Mouse (Mus musculus): ENCODE measurements around the gene Mfsd2b. TPM values are rescaled to one million over a fixed set of nuclear protein-coding genes. Genes with fewer than 3 reads are reported as not detected.

The Mfsd2b gene
- polyA plus RNA-seq, 1 experiment from 2014 or later: 61.2 TPM

GRCm38 (mm10) chr12:4872983-4873477 lies 1.1 kb downstream of the Mfsd2b start:
- peak overlapping the region; percentile 100 for H3K27ac ChIP-seq
- peaks cover 41% of the 10 kb centered on the region for H3K36me3 ChIP-seq
- no peaks in the 10 kb centered on the region for H3K9me3 ChIP-seq (replicated peaks)
- WGBS (ENCODE audit: insufficient replicate concordance): 12% methylated on average over 5 of the region's 5 CpGs
- H3K27me3 ChIP-seq: no peaks in the 10 kb centered on the region
- DNase-seq: peak; percentile 68
- peak; percentile 89 for ATAC-seq (ENCODE audit: low read depth)
- H3K4me1 ChIP-seq (replicated peaks): peaks cover 71% of the 10 kb centered on the region
- peak overlapping the region; percentile 98 for H3K9ac ChIP-seq
- peak overlapping the region; percentile 82 for H3K4me2 ChIP-seq
- H3K4me3 ChIP-seq (replicated peaks): peak overlapping the region; percentile 85

- ATAC-seq (ENCODE audit: low read depth): no peak
- no peaks in the 10 kb centered on the region for H3K27me3 ChIP-seq
- WGBS (ENCODE audit: insufficient replicate concordance): 38% methylated on average over 4 of the region's 4 CpGs
- peak; percentile 28 for DNase-seq
- H3K36me3 ChIP-seq: peaks cover 49% of the 10 kb centered on the region
- peaks cover 74% of the 10 kb centered on the region for H3K4me1 ChIP-seq (replicated peaks)
- peak overlapping the region; percentile 82 for H3K4me2 ChIP-seq
- peak overlapping the region; percentile 85 for H3K4me3 ChIP-seq (replicated peaks)
- peak overlapping the region; percentile 98 for H3K9ac ChIP-seq
- H3K27ac ChIP-seq: peak overlapping the region; percentile 100
- H3K9me3 ChIP-seq (replicated peaks): no peaks in the 10 kb centered on the region
These were observed 1.9 kb downstream of the Mfsd2b start for GRCm38 (mm10) chr12:4872273-4872672.

DNA sequence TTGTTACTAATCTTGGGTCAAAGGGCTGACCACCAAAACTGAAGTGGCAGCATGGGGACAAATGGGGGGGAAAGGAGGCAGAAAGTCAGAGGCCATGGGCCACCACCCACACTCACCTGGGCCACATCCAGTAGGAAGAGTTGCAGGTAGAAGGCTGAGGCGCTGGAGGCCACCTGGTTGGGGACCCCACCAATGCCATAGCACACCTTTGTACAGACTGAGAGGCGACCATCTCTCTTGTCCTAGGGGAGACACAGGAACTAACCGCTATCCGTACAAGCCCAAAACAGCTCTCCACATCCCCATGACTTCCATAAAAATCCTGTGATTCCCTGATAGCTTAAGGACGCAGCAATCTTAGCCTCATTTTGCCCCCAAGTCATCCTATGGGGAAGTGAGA lies 2.9 kb downstream of the Mfsd2b start:
- H3K4me2 ChIP-seq: peak overlapping the region; percentile 82
- peak overlapping the region; percentile 100 for H3K27ac ChIP-seq
- peak overlapping the region; percentile 98 for H3K9ac ChIP-seq
- ATAC-seq (ENCODE audit: low read depth): no peak
- H3K27me3 ChIP-seq: no peaks in the 10 kb centered on the region
- H3K4me1 ChIP-seq (replicated peaks): peaks cover 74% of the 10 kb centered on the region
- peak overlapping the region; percentile 85 for H3K4me3 ChIP-seq (replicated peaks)
- WGBS (ENCODE audit: insufficient replicate concordance): 90% methylated on average over 5 of the region's 5 CpGs
- peaks cover 59% of the 10 kb centered on the region for H3K36me3 ChIP-seq
- DNase-seq: no peak
- H3K9me3 ChIP-seq (replicated peaks): no peaks in the 10 kb centered on the region

GRCm38 (mm10) chr12:4868924-4869323 lies 5.2 kb downstream of the Mfsd2b start:
- no peak for DNase-seq
- ATAC-seq (ENCODE audit: low read depth): no peak
- no peak overlapping the region for H3K4me3 ChIP-seq (replicated peaks)
- H3K36me3 ChIP-seq: peaks cover 82% of the 10 kb centered on the region
- peak overlapping the region; percentile 29; the same call in 1 of the 2 replicates for H3K9ac ChIP-seq
- H3K9me3 ChIP-seq (replicated peaks): no peaks in the 10 kb centered on the region
- H3K27ac ChIP-seq: peak overlapping the region; percentile 39
- H3K27me3 ChIP-seq: no peaks in the 10 kb centered on the region
- H3K4me2 ChIP-seq: 0 out of 2 replicates have a peak overlapping the region, but pooled peaks have one; percentile 25
- peaks cover 58% of the 10 kb centered on the region for H3K4me1 ChIP-seq (replicated peaks)
- whole genome bisulfite sequencing (ENCODE audit: insufficient replicate concordance): 82% methylated on average over 8 of the region's 8 CpGs

GRCm38 (mm10) chr12:4864338-4864690 lies 9.8 kb downstream of the Mfsd2b start:
- Histone ChIP-seq H3K36me3 (peaks cover 95% of the 10 kb centered on the region), H3K27ac (0 out of 2 replicates have a peak overlapping the region, but pooled peaks have one; percentile 13), H3K9ac (no peak overlapping the region)

GRCm38 (mm10) chr12:4863654-4864337 lies 10.4 kb downstream of the Mfsd2b start:
- Histone ChIP-seq H3K4me3 (replicated peaks) (no peak overlapping the region), H3K9ac (no peak overlapping the region), H3K4me1 (replicated peaks) (peaks cover 25% of the 10 kb centered on the region), H3K27me3 (no peaks in the 10 kb centered on the region), H3K9me3 (replicated peaks) (no peaks in the 10 kb centered on the region), H3K36me3 (peaks cover 90% of the 10 kb centered on the region), H3K4me2 (no peak overlapping the region), H3K27ac (peak overlapping the region; percentile 13; the same call in 1 of the 2 replicates)
- WGBS (ENCODE audit: insufficient replicate concordance): 82% methylated on average over 4 of the region's 4 CpGs
- DNase-seq (no peak), ATAC-seq (ENCODE audit: low read depth) (no peak)

More at GRCm38 (mm10) chr12:4864338-4864690, 9.8 kb downstream of the Mfsd2b start:
- H3K4me1 ChIP-seq (replicated peaks): peaks cover 29% of the 10 kb centered on the region
- no peak overlapping the region for H3K4me3 ChIP-seq (replicated peaks)
- no peaks in the 10 kb centered on the region for H3K9me3 ChIP-seq (replicated peaks)
- ATAC-seq (ENCODE audit: low read depth) (no peak), DNase-seq (no peak)
- H3K4me2 ChIP-seq: no peak overlapping the region
- WGBS (ENCODE audit: insufficient replicate concordance): 87% methylated on average over 4 of the region's 4 CpGs
- no peaks in the 10 kb centered on the region for H3K27me3 ChIP-seq

DNA sequence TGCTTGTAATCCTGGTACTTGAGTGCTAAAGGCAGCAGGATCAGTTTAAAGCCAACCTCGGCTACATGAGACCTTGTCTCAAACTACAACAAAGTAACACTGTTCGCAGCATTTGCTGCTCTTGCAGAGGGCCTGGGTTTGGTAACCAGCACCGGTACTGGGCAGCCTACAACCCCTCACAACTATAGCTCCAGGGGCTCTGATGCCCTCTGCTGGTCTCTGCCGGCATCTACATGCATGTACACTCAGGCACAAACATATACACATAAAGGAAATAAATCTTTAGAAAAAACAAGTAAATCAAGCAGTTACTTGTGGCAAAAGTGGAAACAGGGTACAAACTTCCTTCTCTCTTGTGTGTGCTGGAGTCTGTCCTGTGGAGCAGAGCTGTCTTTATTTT lies 11.5 kb downstream of the Mfsd2b start:
- 90% methylated on average over 4 of the region's 4 CpGs for WGBS (ENCODE audit: insufficient replicate concordance)
- Histone ChIP-seq H3K36me3 (peaks cover 81% of the 10 kb centered on the region), H3K27me3 (no peaks in the 10 kb centered on the region)

GRCm38 (mm10) chr12:4859241-4859914 lies 14.8 kb downstream of the Mfsd2b start:
- H3K4me3 ChIP-seq (replicated peaks): no peak overlapping the region
- peaks cover 14% of the 10 kb centered on the region for H3K4me1 ChIP-seq (replicated peaks)
- H3K36me3 ChIP-seq: peaks cover 67% of the 10 kb centered on the region
- WGBS (ENCODE audit: insufficient replicate concordance): 38% methylated on average over 11 of the region's 11 CpGs
- H3K27ac ChIP-seq: peak overlapping the region; percentile 39
- H3K4me2 ChIP-seq: no peak overlapping the region
- no peaks in the 10 kb centered on the region for H3K27me3 ChIP-seq
- ATAC-seq (ENCODE audit: low read depth) (peak; percentile 34; the same call in 1 of the 2 replicates), DNase-seq (no peak)
- no peak overlapping the region for H3K9ac ChIP-seq
- H3K9me3 ChIP-seq (replicated peaks): no peaks in the 10 kb centered on the region

More for the DNA sequence above, 11.5 kb downstream of the Mfsd2b start:
- H3K4me2 ChIP-seq: no peak overlapping the region
- H3K9ac ChIP-seq: no peak overlapping the region
- no peak for ATAC-seq (ENCODE audit: low read depth)
- H3K27ac ChIP-seq: no peak overlapping the region
- H3K4me3 ChIP-seq (replicated peaks): no peak overlapping the region
- H3K9me3 ChIP-seq (replicated peaks): no peaks in the 10 kb centered on the region
- DNase-seq: no peak
- H3K4me1 ChIP-seq (replicated peaks): peaks cover 17% of the 10 kb centered on the region

- DNase-seq: no peak
- peaks cover 57% of the 10 kb centered on the region for H3K36me3 ChIP-seq
These were observed 17.3 kb downstream of the Mfsd2b start for GRCm38 (mm10) chr12:4856834-4857233.

DNA sequence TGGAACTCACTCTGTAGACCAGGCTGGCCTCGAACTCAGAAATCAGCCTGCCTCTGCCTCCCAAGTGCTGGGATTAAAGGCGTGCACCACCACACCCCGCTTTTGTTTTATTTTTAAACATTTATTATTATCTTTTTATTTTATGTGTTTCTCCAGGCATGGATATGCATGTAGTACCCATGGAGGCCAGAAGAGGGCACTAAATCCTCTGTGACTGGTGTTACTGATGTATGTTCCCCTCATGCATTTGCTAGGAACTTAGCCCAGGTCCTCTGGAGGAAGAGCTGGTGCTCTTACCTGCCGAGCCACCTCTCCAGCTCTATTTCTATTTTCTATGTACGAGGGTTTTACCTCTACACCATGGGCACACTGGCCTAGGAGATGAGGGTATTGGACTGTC lies 18.0 kb downstream of the Mfsd2b start:
- Histone ChIP-seq H3K27ac (no peak overlapping the region), H3K27me3 (no peaks in the 10 kb centered on the region), H3K4me1 (replicated peaks) (peaks cover 10% of the 10 kb centered on the region), H3K9me3 (replicated peaks) (no peaks in the 10 kb centered on the region), H3K36me3 (peaks cover 55% of the 10 kb centered on the region), H3K4me2 (no peak overlapping the region), H3K9ac (no peak overlapping the region), H3K4me3 (replicated peaks) (no peak overlapping the region)
- no peak for DNase-seq
- ATAC-seq (ENCODE audit: low read depth): no peak
- WGBS (ENCODE audit: insufficient replicate concordance): 87% methylated on average over 5 of the region's 5 CpGs

More at GRCm38 (mm10) chr12:4856834-4857233, 17.3 kb downstream of the Mfsd2b start:
- no peak overlapping the region for H3K9ac ChIP-seq
- H3K9me3 ChIP-seq (replicated peaks): no peaks in the 10 kb centered on the region
- H3K4me3 ChIP-seq (replicated peaks): no peak overlapping the region
- no peaks in the 10 kb centered on the region for H3K27me3 ChIP-seq
- H3K27ac ChIP-seq: no peak overlapping the region
- ATAC-seq (ENCODE audit: low read depth): no peak
- WGBS (ENCODE audit: insufficient replicate concordance): 84% methylated on average over 2 of the region's 2 CpGs
- H3K4me2 ChIP-seq: no peak overlapping the region
- H3K4me1 ChIP-seq (replicated peaks): peaks cover 10% of the 10 kb centered on the region

DNA sequence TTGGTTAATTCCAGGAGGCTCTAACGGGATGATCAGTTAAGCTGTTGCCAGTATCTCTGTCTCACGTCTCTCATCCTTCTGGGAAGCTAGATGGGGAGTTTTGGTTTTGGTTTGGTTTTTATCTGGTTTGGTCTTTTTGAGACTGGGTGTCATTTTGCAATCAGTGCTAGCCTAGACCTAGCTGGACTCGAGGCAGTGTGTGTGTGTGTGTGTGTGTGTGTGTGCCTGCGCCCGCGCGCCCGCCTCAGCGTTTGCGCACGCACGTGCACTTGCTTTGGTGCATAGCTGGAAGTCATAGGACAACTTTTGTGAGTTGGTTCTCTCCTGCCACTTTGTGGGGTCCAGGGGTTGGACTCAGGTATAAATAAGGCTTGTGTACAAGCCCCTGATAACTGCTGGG lies 30.4 kb downstream of the Mfsd2b start:
- Histone ChIP-seq H3K27ac (peak overlapping the region; percentile 77), H3K27me3 (peaks cover 34% of the 10 kb centered on the region), H3K4me3 (replicated peaks) (peak overlapping the region; percentile 79), H3K4me2 (peak overlapping the region; percentile 99), H3K9ac (peak overlapping the region; percentile 78), H3K36me3 (peaks cover 1% of the 10 kb centered on the region; the same call in 1 of the 2 replicates), H3K9me3 (replicated peaks) (no peaks in the 10 kb centered on the region), H3K4me1 (replicated peaks) (peaks cover 43% of the 10 kb centered on the region)
- peak; percentile 47 for ATAC-seq (ENCODE audit: low read depth)
- DNase-seq: peak; percentile 56
- WGBS (ENCODE audit: insufficient replicate concordance): 0% methylated on average over 12 of the region's 12 CpGs

Data from liver, embryonic 13.5 days (tissue).